Mouse (Mus musculus) liver, embryonic 12.5 days (tissue): ENCODE data around the gene Rab3a. TPM values are rescaled to one million over a fixed set of nuclear protein-coding genes. Genes with fewer than 3 reads are reported as not detected.

Source experiments
- ATAC-seq: fragments of 200-750 bp; cut with Nextera tagmentation; 2 replicates; pipeline ENCODE4 v1.8.0; 2017; ENCODE audit warnings: moderate number of reproducible peaks, mild to moderate bottlenecking, moderate library complexity
- H3K27ac ChIP-seq: fragments of 300-500 bp; sonication (generic); 2 replicates; pipeline ENCODE4 v1.5.1; 2016; ENCODE audit warnings: mild to moderate bottlenecking
- H3K27me3 ChIP-seq: fragments of 300-500 bp; sonication (generic); replicated peaks from 2 replicates; pipeline ENCODE4 v1.6.1; 2016; ENCODE audit warnings: mild to moderate bottlenecking, moderate library complexity
- H3K36me3 ChIP-seq: fragments of 300-500 bp; sonication (generic); 2 replicates; pipeline ENCODE4 v1.6.1; 2016; ENCODE audit warnings: mild to moderate bottlenecking, moderate library complexity
- H3K4me1 ChIP-seq: fragments of 300-500 bp; sonication (generic); 2 replicates; pipeline ENCODE4 v1.6.1; 2016
- H3K4me2 ChIP-seq: fragments of 300-500 bp; sonication (generic); 2 replicates; pipeline ENCODE4 v1.6.1; 2016; ENCODE audit warnings: mild to moderate bottlenecking, moderate library complexity
- H3K4me3 ChIP-seq: fragments of 300-500 bp; sonication (generic); 2 replicates; pipeline ENCODE4 v1.5.1; 2016; ENCODE audit warnings: mild to moderate bottlenecking, moderate library complexity
- H3K9ac ChIP-seq: fragments of 300-500 bp; sonication (generic); 2 replicates; pipeline ENCODE4 v1.6.1; 2016; ENCODE audit warnings: mild to moderate bottlenecking, moderate library complexity
- H3K9me3 ChIP-seq: fragments of 300-500 bp; sonication (generic); replicated peaks from 2 replicates; pipeline ENCODE4 v1.6.1; 2016; ENCODE audit warnings: mild to moderate bottlenecking, moderate library complexity
- WGBS: fragments of 180-500 bp; shearing (Covaris S2); methylation state at CpG from one replicate; pipeline ENCODE4 v1.1.7; 2016; ENCODE audit not compliant: insufficient replicate concordance; 5-methylcytosine and 5-hydroxymethylcytosine counted together
- polyA plus RNA-seq: library from polyadenylated mRNA; unstranded; fragments of >200 nt; fragmentation: Nextera tagmentation; extraction: Ambion mirVana; gene quantifications from 2 replicates; pipeline ENCODE4 v1.2.1, GENCODE M21; 2016

The Rab3a gene
- polyA plus RNA-seq, 1 experiment from 2014 or later: 3.9 TPM

DNA sequence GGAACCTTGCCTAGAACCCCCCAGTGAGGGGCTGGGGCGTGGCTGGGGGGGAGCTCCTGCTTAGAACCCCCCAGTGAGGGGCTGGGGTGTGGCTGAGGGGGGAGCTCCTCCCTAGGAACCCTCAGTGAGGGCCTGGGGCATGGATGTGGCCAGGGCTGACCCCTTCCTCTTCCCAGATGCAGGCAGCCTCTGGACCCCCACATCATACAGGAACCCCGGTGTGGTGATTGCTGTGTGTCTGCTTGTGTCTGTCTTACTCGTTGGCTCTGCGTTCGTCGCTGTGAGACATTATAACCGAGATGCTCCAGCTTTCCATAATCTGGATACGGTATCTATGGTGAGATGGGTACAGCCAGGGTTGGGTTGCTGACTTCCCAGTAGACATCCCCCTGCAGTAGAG lies 32.9 kb upstream of the Rab3a start:
- Histone ChIP-seq H3K27ac (no peak overlapping the region), H3K36me3 (no peaks in the 10 kb centered on the region), H3K9ac (no peak overlapping the region), H3K27me3 (peaks cover 54% of the 10 kb centered on the region), H3K9me3 (no peaks in the 10 kb centered on the region), H3K4me2 (no peak overlapping the region), H3K4me1 (peaks cover 3% of the 10 kb centered on the region; the same call in 1 of the 2 replicates), H3K4me3 (no peak overlapping the region)
- no peak for ATAC-seq
- WGBS: 74% methylated on average over 8 of the region's 8 CpGs

DNA sequence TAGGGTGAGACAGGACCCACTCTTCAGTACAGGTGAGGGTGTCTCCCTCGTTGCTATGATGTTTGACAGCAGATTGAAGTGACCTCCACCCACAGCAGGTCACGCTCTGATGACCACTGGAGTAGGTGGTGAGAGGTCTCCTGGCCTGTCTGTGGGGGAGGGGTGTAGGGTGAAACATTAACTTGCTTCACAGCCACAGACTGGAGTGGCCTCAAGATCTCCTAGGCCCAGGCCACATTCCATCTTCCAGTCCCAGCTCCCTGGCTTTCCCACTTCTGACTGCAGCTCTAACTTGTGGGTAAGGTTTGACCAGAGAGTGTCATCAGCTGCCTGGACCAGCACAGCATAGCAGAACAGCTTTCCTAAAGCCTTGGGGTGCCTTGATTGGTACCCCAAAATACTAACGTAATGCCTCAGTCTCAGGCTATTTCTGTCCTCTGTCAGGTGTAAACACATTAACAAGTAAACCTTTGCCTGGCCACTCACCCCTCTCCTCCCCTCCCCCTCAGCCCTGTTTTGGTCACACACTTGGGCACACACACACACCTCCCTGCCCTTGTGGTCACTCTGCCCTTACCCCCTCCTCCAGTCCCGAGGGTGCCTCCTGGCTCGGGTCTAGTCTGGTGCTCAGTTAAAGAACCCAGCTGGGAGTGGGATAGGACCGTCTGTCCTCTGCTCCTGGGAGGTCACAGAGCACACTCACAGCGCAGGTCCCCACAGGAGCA lies 30.8 kb upstream of the Rab3a start, which contains the start of gene Pde4c:
Pde4c (plus strand) TSS at position 235 of the 725 bp plus-strand sequence.
- H3K27me3 ChIP-seq: peaks cover 54% of the 10 kb centered on the region
- WGBS: 50% methylated on average over 7 of the region's 7 CpGs
- H3K36me3 ChIP-seq: no peaks in the 10 kb centered on the region
- H3K4me1 ChIP-seq: peaks cover 9% of the 10 kb centered on the region; the same call in 1 of the 2 replicates
- peak within 1 kb of the TSS; percentile 73 for H3K27ac ChIP-seq
- no peak within 1 kb of the TSS for H3K4me3 ChIP-seq
- H3K4me2 ChIP-seq: no peak within 1 kb of the TSS; the same call in 1 of the 2 replicates
- H3K9me3 ChIP-seq: no peaks in the 10 kb centered on the region
- ATAC-seq: peak; percentile 52
- no peak within 1 kb of the TSS; the same call in 1 of the 2 replicates for H3K9ac ChIP-seq

DNA sequence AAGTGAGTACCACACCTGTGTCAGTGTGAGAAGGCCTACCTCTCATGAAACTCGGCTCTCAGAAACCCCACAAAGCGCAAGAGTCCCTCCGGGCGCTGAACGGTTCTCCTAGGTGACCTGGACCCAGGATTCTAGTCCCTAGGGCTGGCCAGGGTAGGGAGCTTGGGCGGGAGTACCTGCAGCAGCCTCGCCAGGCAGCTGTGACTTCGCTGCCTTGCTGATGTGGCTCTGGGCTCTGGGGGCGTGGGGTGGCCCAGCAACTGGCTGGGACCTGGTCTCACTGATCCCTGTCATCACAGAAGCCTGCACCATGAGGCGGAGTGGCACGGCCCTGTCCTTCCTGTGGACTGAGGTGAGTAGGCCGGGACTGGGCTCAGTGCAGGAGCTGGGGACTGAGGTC lies 30.3 kb upstream of the Rab3a start:
- ATAC-seq: 0 out of 2 replicates have a peak, but pooled peaks have one; percentile 1
- Histone ChIP-seq H3K4me2 (no peak overlapping the region), H3K27ac (peak overlapping the region; percentile 73), H3K9me3 (no peaks in the 10 kb centered on the region), H3K27me3 (peaks cover 59% of the 10 kb centered on the region), H3K9ac (no peak overlapping the region; the same call in 1 of the 2 replicates), H3K4me3 (no peak overlapping the region), H3K4me1 (peaks cover 9% of the 10 kb centered on the region; the same call in 1 of the 2 replicates), H3K36me3 (no peaks in the 10 kb centered on the region)
- WGBS: 64% methylated on average over 12 of the region's 12 CpGs

DNA sequence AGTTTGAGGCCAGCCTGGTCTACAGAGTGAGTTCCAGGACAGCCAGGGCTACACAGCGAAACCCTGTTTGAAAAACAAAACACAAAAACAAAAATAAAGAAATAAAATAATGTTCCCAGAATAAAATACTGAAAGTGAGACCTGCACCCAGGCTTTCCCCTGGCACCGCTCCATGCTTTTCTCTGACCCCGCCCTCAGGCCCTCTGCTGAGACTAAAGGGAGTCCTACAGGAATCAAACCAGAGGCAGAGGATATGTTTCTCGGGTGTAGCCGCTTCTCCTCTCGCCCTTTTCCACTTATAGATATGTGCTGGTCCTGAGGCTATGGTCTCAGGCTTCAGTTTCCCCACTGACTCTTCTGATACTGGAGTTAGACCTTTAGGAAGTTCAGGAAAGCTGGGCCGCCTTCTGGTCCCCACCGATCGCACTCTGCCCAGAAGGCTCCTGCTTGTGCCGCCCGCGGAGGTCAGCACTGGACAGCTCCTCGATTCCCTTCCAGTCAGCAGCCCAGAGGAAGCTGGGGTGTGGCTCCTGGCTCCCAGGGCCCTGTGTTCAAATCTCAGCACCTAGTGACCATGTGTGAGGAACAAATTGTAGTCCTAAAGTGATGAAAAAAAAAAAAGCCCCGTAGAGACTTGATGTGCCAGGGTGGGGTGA lies 28.6 kb upstream of the Rab3a start:
- Histone ChIP-seq H3K36me3 (no peaks in the 10 kb centered on the region), H3K27ac (no peak overlapping the region), H3K9ac (no peak overlapping the region), H3K4me3 (no peak overlapping the region), H3K27me3 (peaks cover 68% of the 10 kb centered on the region), H3K4me1 (peaks cover 18% of the 10 kb centered on the region; the same call in 1 of the 2 replicates), H3K4me2 (no peak overlapping the region), H3K9me3 (no peaks in the 10 kb centered on the region)
- ATAC-seq: no peak
- 21% methylated on average over 14 of the region's 14 CpGs for WGBS

DNA sequence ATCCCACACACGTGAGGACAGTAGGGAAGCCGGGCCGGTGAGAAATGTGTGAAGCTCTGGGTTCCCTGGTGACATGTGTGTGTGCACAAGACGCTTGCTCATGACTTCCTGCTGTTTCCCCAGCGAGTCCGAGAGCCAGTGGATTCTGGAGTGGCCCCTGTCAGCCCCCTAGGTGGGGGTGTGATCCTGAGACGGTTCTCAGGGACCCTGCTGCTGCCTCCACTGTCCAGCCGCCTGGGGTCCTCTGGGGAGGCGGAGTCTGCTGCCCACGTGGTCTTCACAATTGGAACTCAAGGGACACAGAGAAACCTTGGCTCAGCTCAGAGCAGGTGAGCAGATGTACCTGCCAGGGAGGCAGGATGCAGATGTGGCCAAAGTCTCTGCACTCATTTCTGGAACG lies 27.8 kb upstream of the Rab3a start:
- Histone ChIP-seq H3K27ac (no peak overlapping the region), H3K4me1 (peaks cover 18% of the 10 kb centered on the region; the same call in 1 of the 2 replicates), H3K36me3 (no peaks in the 10 kb centered on the region), H3K4me2 (no peak overlapping the region), H3K4me3 (no peak overlapping the region), H3K9ac (no peak overlapping the region), H3K9me3 (no peaks in the 10 kb centered on the region), H3K27me3 (peaks cover 76% of the 10 kb centered on the region)
- ATAC-seq: no peak
- 45% methylated on average over 11 of the region's 11 CpGs for whole genome bisulfite sequencing

- ATAC-seq: no peak
- Histone ChIP-seq H3K4me2 (peak overlapping the region; percentile 59), H3K9ac (peak overlapping the region; percentile 25; the same call in 1 of the 2 replicates), H3K27ac (no peak overlapping the region), H3K4me1 (peaks cover 18% of the 10 kb centered on the region; the same call in 1 of the 2 replicates), H3K27me3 (peaks cover 80% of the 10 kb centered on the region), H3K9me3 (no peaks in the 10 kb centered on the region), H3K4me3 (peak overlapping the region; percentile 42), H3K36me3 (no peaks in the 10 kb centered on the region)
- 4% methylated on average over 34 of the region's 34 CpGs for WGBS
These were observed 24.5 kb upstream of the Rab3a start for GRCm38 (mm10) chr8:70729808-70730475.

DNA sequence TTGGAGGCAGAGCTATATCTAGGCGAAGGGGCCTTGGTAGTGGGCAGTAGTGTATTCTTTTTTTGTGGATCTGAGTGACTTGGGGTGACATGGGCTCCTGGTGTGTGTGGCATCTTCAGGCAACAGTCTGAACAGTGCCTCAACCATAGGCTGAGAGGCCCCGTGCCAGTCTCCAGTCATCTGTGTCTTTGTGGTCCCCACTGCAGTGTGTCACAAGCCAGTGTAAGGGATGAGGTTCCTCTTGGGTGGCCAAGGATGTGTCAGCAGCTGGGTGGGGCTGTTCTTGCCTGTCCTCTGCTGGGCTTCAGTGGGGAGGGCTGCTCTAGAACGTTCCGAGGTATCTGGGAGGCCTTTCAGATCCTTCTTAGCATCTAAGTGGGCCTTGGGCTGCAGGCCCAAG lies 23.5 kb upstream of the Rab3a start:
- H3K4me3 ChIP-seq: no peak overlapping the region
- H3K9me3 ChIP-seq: no peaks in the 10 kb centered on the region
- peaks cover 77% of the 10 kb centered on the region for H3K27me3 ChIP-seq
- no peaks in the 10 kb centered on the region for H3K36me3 ChIP-seq
- no peak for ATAC-seq
- H3K4me1 ChIP-seq: peaks cover 18% of the 10 kb centered on the region; the same call in 1 of the 2 replicates
- no peak overlapping the region for H3K27ac ChIP-seq
- WGBS: 65% methylated on average over 4 of the region's 4 CpGs
- no peak overlapping the region for H3K9ac ChIP-seq
- H3K4me2 ChIP-seq: no peak overlapping the region

- no peak for ATAC-seq
- 54% methylated on average over 5 of the region's 5 CpGs for WGBS
- H3K27me3 ChIP-seq: peaks cover 65% of the 10 kb centered on the region
These were observed 16.8 kb upstream of the Rab3a start for GRCm38 (mm10) chr8:70737705-70738104.

DNA sequence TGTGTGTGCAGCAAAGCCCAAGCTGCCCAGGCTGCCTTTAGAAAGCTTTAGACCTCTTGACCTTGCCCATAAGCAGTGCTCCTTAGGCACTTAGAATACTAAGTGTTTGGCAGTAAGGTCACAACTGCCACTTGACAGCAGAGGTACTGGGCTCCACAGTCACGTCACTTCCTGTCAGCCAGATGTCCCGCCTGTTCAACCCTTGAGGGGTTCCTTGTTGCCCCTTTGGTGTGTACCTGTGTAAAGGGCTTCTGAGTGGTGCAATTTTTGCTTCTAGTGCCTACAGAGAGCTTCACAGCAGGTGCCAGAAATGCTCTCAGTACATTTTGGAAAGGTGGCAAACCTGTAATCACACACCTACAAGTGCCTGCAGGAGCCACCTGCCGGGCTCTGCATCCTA lies 16.3 kb upstream of the Rab3a start:
- Histone ChIP-seq H3K4me2 (no peak overlapping the region), H3K4me1 (peaks cover 4% of the 10 kb centered on the region; the same call in 1 of the 2 replicates), H3K36me3 (no peaks in the 10 kb centered on the region), H3K9me3 (no peaks in the 10 kb centered on the region), H3K27me3 (peaks cover 65% of the 10 kb centered on the region), H3K27ac (no peak overlapping the region), H3K4me3 (no peak overlapping the region), H3K9ac (no peak overlapping the region)
- WGBS: 37% methylated on average over 3 of the region's 3 CpGs
- no peak for ATAC-seq

More at GRCm38 (mm10) chr8:70737705-70738104, 16.8 kb upstream of the Rab3a start:
- H3K27ac ChIP-seq: no peak overlapping the region
- H3K36me3 ChIP-seq: no peaks in the 10 kb centered on the region
- H3K4me1 ChIP-seq: no peaks in the 10 kb centered on the region
- H3K9me3 ChIP-seq: no peaks in the 10 kb centered on the region
- no peak overlapping the region for H3K4me3 ChIP-seq
- no peak overlapping the region for H3K4me2 ChIP-seq
- no peak overlapping the region for H3K9ac ChIP-seq

DNA sequence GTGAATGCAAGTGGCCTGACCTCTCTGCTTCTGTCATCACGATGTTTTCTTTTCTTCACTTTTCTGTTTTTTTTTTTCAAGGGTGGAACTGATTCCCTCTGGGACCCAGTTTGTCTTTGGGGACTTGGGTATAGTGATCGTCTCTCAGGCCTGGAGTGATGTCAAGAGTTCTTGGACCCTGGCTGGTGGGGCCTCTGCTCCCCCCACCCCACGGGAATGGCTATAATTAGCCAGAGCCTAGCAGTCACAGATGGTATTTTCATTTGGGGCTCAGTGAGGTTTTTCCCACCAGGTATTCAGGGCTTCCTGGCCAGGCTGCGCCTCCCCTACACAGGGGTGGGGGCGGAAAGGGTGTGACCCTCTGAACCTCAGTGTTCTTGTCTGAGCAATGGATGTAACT lies 12.8 kb upstream of the Rab3a start:
- no peak for ATAC-seq
- Histone ChIP-seq H3K27ac (no peak overlapping the region), H3K27me3 (peaks cover 93% of the 10 kb centered on the region), H3K9me3 (no peaks in the 10 kb centered on the region), H3K4me1 (peaks cover 13% of the 10 kb centered on the region), H3K4me2 (no peak overlapping the region), H3K4me3 (no peak overlapping the region), H3K9ac (no peak overlapping the region), H3K36me3 (no peaks in the 10 kb centered on the region)
- WGBS: 59% methylated on average over 5 of the region's 5 CpGs

- no peaks in the 10 kb centered on the region for H3K36me3 ChIP-seq
- H3K27me3 ChIP-seq: peaks cover 97% of the 10 kb centered on the region
- H3K9ac ChIP-seq: no peak overlapping the region
- no peak for ATAC-seq
- H3K4me2 ChIP-seq: no peak overlapping the region
- no peaks in the 10 kb centered on the region for H3K9me3 ChIP-seq
- H3K27ac ChIP-seq: no peak overlapping the region
- peaks cover 13% of the 10 kb centered on the region for H3K4me1 ChIP-seq
- WGBS: 60% methylated on average over 11 of the region's 11 CpGs
- no peak overlapping the region for H3K4me3 ChIP-seq
These were observed 12.3 kb upstream of the Rab3a start for GRCm38 (mm10) chr8:70742176-70742575.
